Mouse (Mus musculus): ENCODE data around the gene Ptprd. TPM values are rescaled to one million over a fixed set of nuclear protein-coding genes. Genes with fewer than 3 reads are reported as not detected.

Gene Ptprd
- polyA plus RNA-seq, 2 experiments, result 48.6 to 50.4 TPM

- ATAC-seq (ENCODE audit: low FRiP score, low read depth) (no peak), DNase-seq (ENCODE audit: low spot score) (no peak)
- Histone ChIP-seq H3K27me3 (ENCODE audit: control insufficient read depth, insufficient read depth, low read length) (no peaks in the 10 kb centered on the region), H3K9me3 (ENCODE audit: control insufficient read depth, low read length) (no peaks in the 10 kb centered on the region), H3K36me3 (ENCODE audit: control insufficient read depth, insufficient read depth, low read length) (no peaks in the 10 kb centered on the region), H3K4me1 (ENCODE audit: control insufficient read depth, insufficient read depth, low read length) (no peaks in the 10 kb centered on the region), H3K4me3 (replicated peaks; ENCODE audit: low read length) (no peak overlapping the region), H3K27ac (replicated peaks; ENCODE audit: low read depth, low read length) (no peak overlapping the region), H3K9ac (ENCODE audit: low read depth, low read length, severe bottlenecking) (no peak overlapping the region), H3K4me2 (replicated peaks; ENCODE audit: low read depth, low read length, severe bottlenecking) (no peak overlapping the region)
- 70% methylated on average over 4 of the region's 4 CpGs for WGBS
- no peak for TF ChIP-seq POLR2A (IDR thresholded peaks at IDR 0.05; ENCODE audit: borderline replicate concordance, extremely low read depth, insufficient read depth, insufficient read length)
Measured at GRCm38 (mm10) chr4:76779558-76780124, 1432.1 kb downstream of the Ptprd start.

GRCm38 (mm10) chr4:76766918-76767317, 1444.8 kb downstream of the Ptprd start:
- no peak overlapping the region for H3K9ac ChIP-seq (ENCODE audit: low read depth, low read length, severe bottlenecking)
- H3K4me2 ChIP-seq (replicated peaks; ENCODE audit: low read depth, low read length, severe bottlenecking), result no peak overlapping the region
- no peak for TF ChIP-seq POLR2A (IDR thresholded peaks at IDR 0.05; ENCODE audit: borderline replicate concordance, extremely low read depth, insufficient read depth, insufficient read length)
- no peak overlapping the region for H3K27ac ChIP-seq (replicated peaks; ENCODE audit: low read depth, low read length)
- H3K4me1 ChIP-seq (ENCODE audit: control insufficient read depth, insufficient read depth, low read length), result no peaks in the 10 kb centered on the region
- no peaks in the 10 kb centered on the region for H3K27me3 ChIP-seq (ENCODE audit: control insufficient read depth, insufficient read depth, low read length)
- ATAC-seq (ENCODE audit: low FRiP score, low read depth), result peak; percentile 92
- peak; percentile 68 for DNase-seq (ENCODE audit: low spot score)
- WGBS, result 46% methylated on average over 3 of the region's 3 CpGs
- H3K36me3 ChIP-seq (ENCODE audit: control insufficient read depth, insufficient read depth, low read length), result no peaks in the 10 kb centered on the region
- H3K9me3 ChIP-seq (ENCODE audit: control insufficient read depth, low read length), result no peaks in the 10 kb centered on the region
- H3K4me3 ChIP-seq (replicated peaks; ENCODE audit: low read length), result no peak overlapping the region

DNA sequence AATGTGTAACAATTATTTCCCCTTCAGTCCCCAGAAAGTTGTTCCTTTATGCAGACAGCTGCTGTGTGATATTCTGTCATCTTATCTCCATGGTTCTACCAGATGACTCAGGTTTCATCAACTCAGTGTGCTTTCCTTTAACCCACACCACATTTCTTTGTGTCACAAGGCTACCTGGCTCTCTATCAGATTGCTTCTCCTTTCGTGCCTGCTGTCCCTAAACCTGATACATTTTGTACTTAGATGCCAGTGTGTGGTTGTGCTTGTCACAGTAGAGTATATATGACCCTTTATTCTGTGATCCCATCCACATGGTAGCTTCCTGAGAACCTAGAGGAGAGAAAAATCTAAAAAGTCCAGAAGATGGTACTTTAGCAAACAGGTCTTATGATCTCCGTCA, 1445.3 kb downstream of the Ptprd start:
- no peak for DNase-seq (ENCODE audit: low spot score)
- no peak overlapping the region for H3K9ac ChIP-seq (ENCODE audit: low read depth, low read length, severe bottlenecking)

DNA sequence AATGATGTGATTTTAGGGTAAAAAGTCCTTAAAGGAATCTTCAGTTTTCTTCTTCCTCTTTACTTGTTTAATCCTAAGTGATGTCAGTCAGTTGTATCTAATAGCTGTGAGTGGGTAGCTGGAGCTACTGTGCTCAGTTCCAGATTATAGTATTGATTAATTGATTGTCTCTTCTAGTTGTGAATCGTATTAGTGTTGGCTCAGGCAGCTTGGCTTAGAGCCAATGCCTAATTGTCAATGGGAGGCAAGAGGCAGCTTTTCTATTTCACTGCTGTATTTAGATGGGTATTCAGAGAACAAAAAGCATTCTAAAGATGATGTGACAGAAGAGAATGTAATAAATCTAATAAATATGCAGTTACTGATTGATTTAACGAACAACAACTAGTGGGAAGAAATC, 1461.1 kb downstream of the Ptprd start:
- WGBS, result 45% methylated on average over 2 of the region's 2 CpGs
- Histone ChIP-seq H3K4me2 (replicated peaks; ENCODE audit: low read depth, low read length, severe bottlenecking) (no peak overlapping the region), H3K36me3 (ENCODE audit: control insufficient read depth, insufficient read depth, low read length) (no peaks in the 10 kb centered on the region), H3K27me3 (ENCODE audit: control insufficient read depth, insufficient read depth, low read length) (no peaks in the 10 kb centered on the region), H3K4me1 (ENCODE audit: control insufficient read depth, insufficient read depth, low read length) (no peaks in the 10 kb centered on the region), H3K9ac (ENCODE audit: low read depth, low read length, severe bottlenecking) (no peak overlapping the region), H3K4me3 (replicated peaks; ENCODE audit: low read length) (no peak overlapping the region), H3K9me3 (ENCODE audit: control insufficient read depth, low read length) (no peaks in the 10 kb centered on the region), H3K27ac (replicated peaks; ENCODE audit: low read depth, low read length) (no peak overlapping the region)
- ATAC-seq (ENCODE audit: low FRiP score, low read depth), result no peak
- no peak for DNase-seq (ENCODE audit: low spot score)
- no peak for TF ChIP-seq POLR2A (IDR thresholded peaks at IDR 0.05; ENCODE audit: borderline replicate concordance, extremely low read depth, insufficient read depth, insufficient read length)

More for the DNA sequence above, 1445.3 kb downstream of the Ptprd start:
- no peak overlapping the region for H3K4me2 ChIP-seq (replicated peaks; ENCODE audit: low read depth, low read length, severe bottlenecking)
- no peaks in the 10 kb centered on the region for H3K9me3 ChIP-seq (ENCODE audit: control insufficient read depth, low read length)
- no peak overlapping the region for H3K27ac ChIP-seq (replicated peaks; ENCODE audit: low read depth, low read length)
- 73% methylated on average over 2 of the region's 2 CpGs for WGBS
- no peaks in the 10 kb centered on the region for H3K36me3 ChIP-seq (ENCODE audit: control insufficient read depth, insufficient read depth, low read length)
- no peak overlapping the region for H3K4me3 ChIP-seq (replicated peaks; ENCODE audit: low read length)
- TF ChIP-seq POLR2A (IDR thresholded peaks at IDR 0.05; ENCODE audit: borderline replicate concordance, extremely low read depth, insufficient read depth, insufficient read length), result no peak
- H3K27me3 ChIP-seq (ENCODE audit: control insufficient read depth, insufficient read depth, low read length), result no peaks in the 10 kb centered on the region
- peak; percentile 60; the same call in 1 of the 2 replicates for ATAC-seq (ENCODE audit: low FRiP score, low read depth)
- H3K4me1 ChIP-seq (ENCODE audit: control insufficient read depth, insufficient read depth, low read length), result no peaks in the 10 kb centered on the region

DNA sequence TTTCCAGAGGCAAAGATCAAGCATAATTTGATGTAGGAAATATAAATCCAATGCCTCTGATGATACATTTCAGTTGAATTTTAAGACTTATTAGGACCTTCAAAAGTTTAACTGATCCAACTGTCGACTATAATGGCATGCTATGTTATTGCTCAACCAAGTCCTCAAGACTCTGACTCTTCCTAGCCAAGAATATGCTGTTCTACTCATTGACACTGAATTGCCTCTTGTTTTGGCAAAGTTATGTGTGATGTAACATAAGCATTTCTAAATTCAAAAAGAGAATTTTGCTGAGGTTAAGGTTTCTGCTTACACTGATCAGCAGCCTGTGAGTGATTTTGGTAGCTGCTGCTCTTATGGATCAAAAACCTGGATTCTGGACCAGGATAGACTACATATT, 1475.9 kb downstream of the Ptprd start:
- Histone ChIP-seq H3K4me1 (ENCODE audit: control insufficient read depth, insufficient read depth, low read length) (no peaks in the 10 kb centered on the region), H3K27ac (replicated peaks; ENCODE audit: low read depth, low read length) (no peak overlapping the region), H3K27me3 (ENCODE audit: control insufficient read depth, insufficient read depth, low read length) (no peaks in the 10 kb centered on the region), H3K36me3 (ENCODE audit: control insufficient read depth, insufficient read depth, low read length) (no peaks in the 10 kb centered on the region), H3K9me3 (ENCODE audit: control insufficient read depth, low read length) (no peaks in the 10 kb centered on the region), H3K4me2 (replicated peaks; ENCODE audit: low read depth, low read length, severe bottlenecking) (no peak overlapping the region), H3K9ac (ENCODE audit: low read depth, low read length, severe bottlenecking) (no peak overlapping the region), H3K4me3 (replicated peaks; ENCODE audit: low read length) (no peak overlapping the region)
- DNase-seq (ENCODE audit: low spot score) (no peak), ATAC-seq (ENCODE audit: low FRiP score, low read depth) (no peak)
- 72% methylated on average over 1 of the region's 1 CpGs for WGBS
- TF ChIP-seq POLR2A (IDR thresholded peaks at IDR 0.05; ENCODE audit: borderline replicate concordance, extremely low read depth, insufficient read depth, insufficient read length), result no peak

DNA sequence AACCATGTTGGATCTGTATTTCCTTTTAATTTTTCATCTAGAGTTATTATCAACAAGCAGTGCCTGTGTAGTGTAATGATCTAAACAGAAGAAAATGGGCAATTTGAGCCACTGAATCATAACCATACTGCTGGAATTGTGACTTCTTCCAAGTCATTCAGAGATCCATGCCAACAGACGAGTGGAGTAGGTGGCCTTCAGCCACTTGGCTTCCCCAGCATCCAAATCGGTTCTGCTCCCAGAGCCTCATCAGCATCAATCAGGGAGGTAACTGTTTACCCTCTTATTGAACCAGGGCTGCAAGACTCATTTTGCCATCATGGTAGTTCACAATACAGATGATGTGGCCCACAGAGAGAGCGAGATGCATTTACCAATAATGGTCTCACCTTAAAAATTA, 1536.0 kb downstream of the Ptprd start:
- H3K4me3 ChIP-seq (replicated peaks; ENCODE audit: low read length), result no peak overlapping the region
- H3K27me3 ChIP-seq (ENCODE audit: control insufficient read depth, insufficient read depth, low read length), result no peaks in the 10 kb centered on the region
- no peak overlapping the region for H3K4me2 ChIP-seq (replicated peaks; ENCODE audit: low read depth, low read length, severe bottlenecking)
- no peak for DNase-seq (ENCODE audit: low spot score)
- H3K9me3 ChIP-seq (ENCODE audit: control insufficient read depth, low read length), result no peaks in the 10 kb centered on the region
- no peak overlapping the region for H3K27ac ChIP-seq (replicated peaks; ENCODE audit: low read depth, low read length)
- no peak for TF ChIP-seq POLR2A (IDR thresholded peaks at IDR 0.05; ENCODE audit: borderline replicate concordance, extremely low read depth, insufficient read depth, insufficient read length)
- no peaks in the 10 kb centered on the region for H3K36me3 ChIP-seq (ENCODE audit: control insufficient read depth, insufficient read depth, low read length)
- H3K4me1 ChIP-seq (ENCODE audit: control insufficient read depth, insufficient read depth, low read length), result no peaks in the 10 kb centered on the region
- 77% methylated on average over 3 of the region's 3 CpGs for WGBS
- no peak for ATAC-seq (ENCODE audit: low FRiP score, low read depth)
- H3K9ac ChIP-seq (ENCODE audit: low read depth, low read length, severe bottlenecking), result no peak overlapping the region
